Mouse (Mus musculus) kidney, adult 18-20 months (tissue): ENCODE measurements around the gene Slc25a28.

Source experiments
- DNase-seq: peaks from one replicate; pipeline ENCODE4 v3.0.0; 2021

Gene Slc25a28

DNA sequence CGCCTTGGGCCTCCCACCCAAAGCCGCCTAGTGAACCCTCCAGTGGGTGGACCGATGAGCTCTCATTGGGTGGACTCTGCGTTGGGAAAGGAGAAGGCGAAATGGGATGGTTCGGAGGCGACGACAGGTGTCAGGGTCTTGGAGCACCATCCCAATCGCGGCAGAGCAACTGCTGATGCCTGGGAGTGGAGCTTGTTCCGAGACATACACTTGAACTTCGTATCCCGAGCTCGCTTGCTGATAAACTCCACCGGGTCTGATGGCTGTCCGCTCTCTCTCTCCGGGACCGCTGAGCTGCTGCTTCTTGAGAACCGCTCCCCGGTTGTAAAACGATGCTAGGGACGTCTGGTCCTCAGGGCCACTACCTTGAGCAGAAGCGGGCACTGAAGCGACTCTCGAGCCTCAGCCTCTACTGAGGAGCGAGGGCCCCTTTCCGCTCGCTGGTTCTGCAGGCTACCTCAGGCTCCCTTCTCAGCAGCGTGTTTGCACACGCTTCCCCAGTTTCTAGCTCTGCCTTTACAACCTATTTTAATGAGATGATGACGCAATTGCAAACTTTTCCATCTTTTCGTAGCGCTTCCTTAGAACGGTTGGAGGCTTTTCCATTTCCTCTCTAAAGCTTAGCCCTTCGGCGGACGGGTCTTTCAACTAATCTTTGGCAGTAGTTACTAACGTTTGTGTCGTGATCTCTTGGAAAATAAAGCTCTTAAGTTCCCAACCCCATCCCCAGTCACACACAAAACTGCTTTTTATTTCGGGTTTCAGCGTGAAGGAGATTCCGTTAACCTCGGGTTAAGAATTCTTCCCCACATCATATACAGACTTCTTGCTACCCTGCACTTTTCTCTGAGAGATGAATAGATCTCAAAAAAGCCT lies 1.1 kb upstream of the Slc25a28 start:
- DNase-seq = no peak

DNA sequence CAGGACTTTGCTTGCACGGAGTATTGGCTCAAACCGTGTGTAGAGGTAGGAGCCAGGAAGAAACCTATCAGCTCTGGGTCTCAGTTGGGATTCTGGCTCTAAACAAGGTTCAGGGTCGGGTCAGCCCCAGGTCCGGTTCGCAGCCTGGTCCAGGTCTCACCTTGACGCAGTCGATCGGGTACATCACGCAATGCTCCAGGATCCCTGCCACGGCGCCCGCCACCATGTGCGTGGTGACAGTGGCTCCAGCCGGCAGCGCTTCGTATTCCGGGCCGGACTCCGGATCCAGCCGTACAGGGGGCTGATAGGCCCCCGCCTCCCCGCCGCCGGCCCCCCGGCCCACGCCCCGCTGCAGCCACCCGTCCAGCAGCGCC lies 378 bp downstream of the Slc25a28 start:
- DNase-seq = no peak

DNA sequence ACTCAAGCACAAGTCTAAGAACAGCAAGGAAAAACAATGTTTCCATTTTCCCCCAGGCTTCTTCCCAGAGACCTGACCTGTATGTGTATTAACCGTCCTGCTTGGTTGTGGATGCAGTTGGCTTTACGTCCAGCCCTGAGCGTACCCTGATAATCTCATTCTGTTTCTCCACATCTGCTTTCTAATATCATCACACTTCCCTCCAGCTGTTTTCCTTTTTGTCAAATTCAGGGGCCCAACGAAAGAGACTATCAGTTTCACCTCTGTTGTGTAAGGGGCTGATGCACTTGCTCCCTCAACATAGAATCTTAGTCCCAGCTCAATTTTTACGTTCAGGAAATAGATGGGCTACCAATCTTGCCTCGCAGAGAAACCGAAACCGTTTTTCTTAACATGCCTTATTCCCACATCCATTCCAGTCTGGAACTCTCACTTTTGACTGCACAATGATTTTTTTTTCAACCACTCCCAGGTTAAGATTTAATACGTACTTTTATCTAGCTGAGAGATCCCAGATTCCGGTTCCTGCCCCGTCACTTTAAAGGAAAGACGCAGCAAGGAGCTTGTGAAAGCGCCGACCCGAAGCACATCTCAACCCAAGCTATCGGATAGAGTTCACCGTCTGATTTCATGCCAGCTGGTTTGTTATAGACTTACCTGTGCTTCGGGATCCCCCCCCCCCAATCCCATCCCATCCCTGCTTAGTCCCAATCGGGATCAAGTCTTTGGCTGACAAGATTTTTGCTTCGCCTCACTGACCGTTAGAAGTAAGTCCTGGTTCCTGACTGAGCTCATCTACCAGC lies 967 bp downstream of the Slc25a28 start:
- DNase-seq = no peak

DNA sequence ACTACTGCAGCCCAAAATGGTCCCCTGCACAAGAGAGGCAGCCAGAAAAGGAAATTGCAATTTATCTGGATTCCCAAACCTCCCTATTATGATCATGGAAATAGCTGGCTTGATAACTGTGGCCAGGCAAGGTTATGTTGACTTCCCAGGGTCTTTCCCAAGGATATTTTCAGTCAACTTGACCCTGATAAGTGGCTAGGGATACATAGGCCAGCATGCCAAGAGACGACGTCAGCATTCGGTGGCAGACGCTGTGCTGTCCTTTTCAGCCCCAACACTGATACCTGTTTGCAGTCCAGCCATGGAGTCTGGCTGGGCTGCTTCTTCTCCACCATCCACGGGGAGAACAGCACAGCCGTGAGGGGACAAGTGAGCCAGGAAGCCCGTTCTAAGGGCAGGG lies 3.6 kb downstream of the Slc25a28 start:
- DNase-seq = no peak

DNA sequence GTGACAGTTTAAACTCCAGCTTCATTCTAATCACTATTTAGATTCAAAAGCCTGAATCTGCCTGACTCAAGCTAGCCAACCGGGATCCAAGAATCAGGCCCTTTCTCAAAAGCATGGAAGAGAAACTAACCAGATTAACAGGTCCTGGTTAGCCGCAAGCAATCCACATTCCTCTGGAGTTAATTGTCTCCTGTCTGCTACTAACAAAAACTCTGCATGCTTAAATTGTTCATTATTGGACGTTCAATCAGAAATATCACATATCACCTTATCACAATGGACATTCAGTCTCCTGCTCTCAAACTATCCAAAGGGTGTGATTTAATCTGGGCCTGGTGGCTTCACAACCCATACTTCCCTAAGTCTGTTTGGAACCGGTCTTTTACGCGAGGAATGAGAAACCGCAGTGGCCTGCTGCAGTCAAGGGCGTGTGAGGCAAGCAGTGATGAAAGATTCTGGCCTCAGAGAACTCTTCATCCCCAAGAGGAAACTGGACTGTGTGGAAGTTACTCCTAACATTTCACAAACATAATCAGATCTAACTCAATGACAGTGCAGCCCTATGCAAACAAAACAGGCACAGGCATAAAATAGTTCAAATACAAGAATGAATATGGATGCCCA lies 5.4 kb downstream of the Slc25a28 start:
- no peak for DNase-seq

DNA sequence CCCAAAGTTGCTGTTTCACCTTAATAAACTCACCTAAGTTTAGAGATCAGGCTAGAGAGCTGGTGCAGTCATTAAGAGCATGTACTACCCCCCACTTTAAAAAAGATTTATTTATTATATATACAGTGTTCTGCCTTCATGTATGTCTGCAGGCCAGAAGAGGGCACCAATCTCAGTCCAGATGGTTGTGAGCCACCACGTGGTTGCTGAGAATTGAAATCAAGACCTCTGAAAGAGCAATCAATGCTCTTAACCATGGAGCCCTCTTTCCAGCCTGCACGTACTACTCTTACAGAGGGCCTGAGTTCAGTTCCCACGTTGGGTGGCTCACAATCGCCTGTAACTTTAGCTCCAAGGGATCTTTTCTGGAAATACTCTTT lies 7.3 kb downstream of the Slc25a28 start:
- DNase-seq = no peak

DNA sequence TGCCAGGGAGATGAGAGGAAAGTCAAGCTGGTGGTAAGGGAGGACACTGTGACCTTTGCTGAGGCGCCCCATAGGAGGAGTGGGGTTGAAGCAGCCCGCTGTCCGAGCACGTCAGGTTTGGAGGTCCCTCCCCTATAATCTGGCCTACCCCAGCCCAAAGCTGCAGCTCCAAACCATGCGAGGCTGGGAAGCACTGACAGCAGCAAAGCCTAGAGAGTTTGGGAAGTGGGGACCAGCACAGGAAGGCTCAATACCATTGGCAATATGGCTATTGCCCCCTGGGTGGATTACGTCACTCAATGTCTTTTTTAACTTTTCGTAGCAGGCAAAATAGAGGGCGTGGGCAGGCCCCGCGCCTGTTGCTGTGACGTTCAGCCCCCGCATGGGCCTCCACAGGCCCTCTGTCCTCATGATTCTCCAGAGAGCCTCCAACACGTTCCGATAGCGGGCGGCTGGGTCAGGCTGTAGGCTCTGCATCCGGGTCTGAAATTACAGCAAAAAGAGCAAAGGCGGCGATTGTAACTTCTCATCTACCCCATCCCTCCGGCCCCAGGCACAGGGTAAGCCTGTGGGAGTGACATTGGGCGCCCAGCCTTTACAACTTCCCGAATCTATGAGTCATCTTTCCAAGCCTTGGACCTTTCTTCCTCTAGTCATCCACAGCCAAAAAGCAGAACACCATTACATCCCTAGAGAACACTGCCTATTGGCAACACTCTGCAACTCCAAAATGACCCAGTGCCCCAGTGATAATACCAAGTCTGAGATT lies 7.8 kb downstream of the Slc25a28 start:
- no peak for DNase-seq

DNA sequence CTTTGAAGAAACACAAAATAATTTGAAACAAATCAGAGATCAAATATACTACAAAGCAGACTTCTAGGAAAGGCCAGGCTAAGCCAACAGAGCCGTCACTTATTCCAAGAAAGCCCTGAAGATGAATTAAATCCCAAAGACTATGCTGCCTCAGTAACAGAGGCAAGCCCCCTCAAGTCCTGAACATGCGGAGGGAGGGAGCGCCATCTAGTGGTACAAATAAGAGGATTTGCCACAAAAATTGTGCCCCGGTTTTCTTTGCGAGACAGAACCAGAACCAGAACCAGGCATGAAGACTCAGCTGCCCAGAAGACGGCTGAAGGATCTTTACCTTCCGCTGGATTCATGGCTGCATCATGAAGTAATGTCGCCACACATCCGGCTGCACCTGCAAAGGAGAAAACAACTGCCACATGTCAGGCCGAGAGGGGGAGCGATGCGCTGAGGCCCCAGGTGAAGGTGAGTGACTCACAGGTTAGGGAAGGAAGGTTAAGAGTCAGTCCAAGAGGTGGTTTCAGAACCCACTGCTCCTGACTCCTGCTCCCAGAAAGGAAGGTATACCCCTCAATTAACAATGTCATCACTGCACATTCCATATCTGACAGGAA lies 9.1 kb downstream of the Slc25a28 start:
- peak; percentile 47 for DNase-seq

DNA sequence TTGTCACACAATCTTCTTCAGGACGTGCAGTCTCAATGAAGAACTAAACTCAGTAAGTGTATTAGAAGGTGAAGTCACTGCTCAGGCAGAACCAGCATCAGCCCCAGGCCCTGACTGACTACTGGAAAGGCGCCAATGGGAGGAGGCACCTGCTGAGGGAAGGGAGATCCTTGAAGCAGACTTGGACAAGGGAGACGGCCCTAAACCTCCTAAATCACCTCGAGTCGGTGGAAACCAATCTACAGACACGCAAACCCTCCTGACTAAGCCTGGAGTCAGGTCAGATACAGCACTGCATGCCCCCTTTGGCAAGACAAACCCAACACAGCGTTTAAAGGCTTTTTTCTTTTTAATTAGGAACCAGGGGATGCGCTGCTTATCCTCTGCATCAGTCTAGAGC lies 11.2 kb downstream of the Slc25a28 start:
- DNase-seq = no peak

DNA sequence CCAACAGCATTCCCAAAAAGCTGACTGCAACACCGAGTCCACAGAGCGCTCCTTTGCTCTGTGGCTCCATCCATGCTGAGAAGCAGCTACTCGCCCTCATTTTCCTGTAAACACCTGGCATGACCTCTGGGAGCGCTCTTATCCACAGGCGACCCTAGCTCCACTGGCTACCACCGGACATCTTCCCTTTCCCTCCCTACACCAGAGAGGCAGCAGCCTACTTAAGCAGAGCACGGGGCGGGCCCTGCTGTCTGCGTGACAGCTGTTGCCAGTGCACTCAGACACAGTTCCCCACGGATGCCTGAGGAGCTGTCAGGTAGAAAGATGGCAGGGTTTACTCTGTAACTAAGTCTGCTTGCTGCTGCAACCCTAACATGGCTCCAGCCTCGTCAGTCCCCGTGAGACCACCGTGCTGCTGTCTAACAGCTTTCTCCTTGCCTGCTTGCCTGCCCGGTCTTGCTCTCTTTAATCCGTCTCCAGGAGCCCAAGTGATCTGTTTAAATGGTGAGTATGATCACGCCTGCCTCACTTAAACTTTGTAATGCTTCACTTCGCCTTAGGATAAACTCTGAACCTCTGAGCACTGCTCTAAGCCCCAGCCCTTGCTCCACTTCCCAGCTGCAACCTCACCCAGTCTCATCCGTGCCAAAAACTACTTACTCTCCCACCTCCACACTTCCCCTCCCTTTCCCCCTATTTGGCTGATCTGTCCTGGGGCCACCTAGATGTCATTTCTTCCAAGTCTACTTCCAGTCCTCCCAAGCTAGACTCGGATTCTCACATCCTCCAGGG lies 12.3 kb downstream of the Slc25a28 start:
- DNase-seq = peak; percentile 47

DNA sequence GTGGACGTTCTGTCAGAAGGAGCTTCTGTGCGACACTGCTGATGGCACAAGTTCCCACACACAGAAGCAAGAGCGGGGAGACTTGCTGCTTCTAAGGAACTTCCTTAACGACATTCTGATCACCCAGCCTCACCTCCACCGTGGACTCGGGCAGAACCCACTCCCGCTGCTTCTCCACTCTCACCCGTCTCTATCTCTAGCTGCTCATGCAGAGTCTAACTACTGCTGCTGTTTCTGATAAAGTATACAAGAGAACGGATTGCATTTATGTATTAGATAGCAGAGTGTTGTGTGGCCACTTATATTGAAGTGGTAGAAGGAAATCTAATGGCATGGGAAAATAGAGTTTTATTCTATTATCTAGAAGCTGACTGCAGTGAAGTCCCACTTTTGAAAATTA lies 13.9 kb downstream of the Slc25a28 start:
- no peak for DNase-seq

DNA sequence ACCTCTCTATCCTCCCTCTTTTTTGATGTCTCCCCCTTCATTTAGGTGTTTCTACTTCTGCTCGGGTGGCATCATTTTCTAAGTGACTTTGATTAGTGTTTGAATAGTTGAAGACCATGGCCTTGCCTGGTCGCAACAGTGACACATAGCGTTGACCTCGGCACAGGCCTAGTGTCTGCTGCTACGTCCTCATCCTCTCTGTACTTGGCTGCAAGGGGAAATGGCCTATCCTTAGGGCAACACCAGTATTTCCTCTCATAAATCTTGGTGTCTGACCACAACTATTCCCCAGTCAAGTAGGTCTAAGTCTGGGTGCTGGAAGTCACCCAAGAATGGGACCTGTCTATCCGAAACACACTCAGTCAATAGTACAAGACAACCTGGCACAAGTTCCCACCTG lies 15.0 kb downstream of the Slc25a28 start:
- DNase-seq = no peak

DNA sequence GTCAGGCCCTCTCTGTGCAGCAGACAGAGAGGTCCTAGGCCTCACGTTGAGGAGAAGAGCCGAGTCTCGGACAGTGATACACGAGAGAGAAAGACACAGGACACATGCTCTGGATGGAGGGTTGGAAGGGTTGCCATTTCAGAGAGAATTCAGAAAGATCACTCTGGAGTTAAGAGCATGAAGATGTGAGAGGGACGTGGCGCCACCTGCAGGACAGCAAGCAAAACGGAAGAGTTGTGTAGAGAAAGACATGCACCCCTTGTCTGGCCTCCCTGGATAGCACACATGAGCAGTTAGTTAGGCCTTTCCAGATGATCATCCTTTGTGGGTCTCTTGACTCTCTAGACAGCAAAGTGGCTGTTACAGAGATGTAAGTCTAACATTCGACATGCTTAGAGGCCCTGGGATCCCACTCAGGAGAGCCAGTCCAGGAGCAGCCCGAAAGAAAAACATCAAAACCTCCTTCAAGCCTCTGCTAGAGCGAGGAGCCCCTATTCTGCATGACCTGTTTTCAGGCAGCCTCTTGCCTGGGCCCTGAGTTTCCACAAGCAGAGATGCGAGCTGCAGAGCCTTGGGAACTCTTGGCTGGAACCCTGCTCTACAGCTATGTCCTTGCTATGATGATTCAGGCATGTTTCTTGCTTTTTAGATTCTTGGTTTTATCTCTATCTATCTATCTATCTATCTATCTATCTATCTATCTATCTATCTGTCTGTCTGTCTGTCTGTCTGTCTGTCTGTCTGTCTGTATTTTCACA lies 18.8 kb downstream of the Slc25a28 start:
- peak; percentile 70 for DNase-seq

DNA sequence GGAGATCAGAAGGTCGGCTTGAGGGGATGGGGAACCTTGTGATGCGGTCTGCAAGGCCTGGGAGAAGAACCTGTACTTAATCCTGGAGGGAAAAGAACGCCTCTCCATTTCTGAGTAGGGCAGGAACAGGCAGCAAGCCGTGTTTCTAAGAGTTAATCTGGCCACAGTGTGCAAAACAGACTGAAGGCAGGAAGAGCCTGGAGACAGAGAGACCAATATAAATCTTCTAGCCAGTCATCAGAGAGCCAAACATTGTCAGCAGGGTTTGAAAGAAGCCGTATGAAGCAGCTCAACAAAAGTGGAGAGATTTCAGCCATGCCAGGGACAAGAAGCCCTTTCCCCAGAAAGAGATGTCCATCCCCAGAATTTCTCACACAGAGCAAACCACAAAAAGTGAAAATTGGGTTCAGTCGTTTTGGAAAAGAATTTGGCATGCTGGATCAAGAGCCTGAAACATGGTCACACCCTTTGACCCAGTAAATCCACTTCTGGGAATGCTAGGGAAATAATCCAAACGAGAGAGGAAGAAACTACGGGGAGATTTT lies 23.4 kb downstream of the Slc25a28 start:
- no peak for DNase-seq

DNA sequence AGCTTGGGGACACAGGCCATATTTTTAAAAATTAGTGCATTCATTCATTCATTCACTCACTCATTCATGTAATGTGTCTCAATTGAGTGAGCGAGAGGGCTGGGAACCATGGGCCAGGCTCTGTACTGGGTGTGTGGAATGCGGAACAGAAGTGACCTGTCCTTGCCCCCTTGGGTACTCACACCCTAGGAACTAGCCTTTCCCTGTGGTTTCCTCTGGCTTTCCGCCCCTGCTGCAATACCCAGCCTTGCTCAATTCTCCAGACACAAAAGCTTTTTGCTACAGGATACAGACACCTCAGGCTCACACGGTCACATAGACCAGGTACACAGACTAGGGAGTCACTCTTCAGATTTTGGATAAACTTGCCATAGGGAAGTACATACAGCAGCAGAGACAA lies 26.3 kb downstream of the Slc25a28 start:
- DNase-seq = no peak

DNA sequence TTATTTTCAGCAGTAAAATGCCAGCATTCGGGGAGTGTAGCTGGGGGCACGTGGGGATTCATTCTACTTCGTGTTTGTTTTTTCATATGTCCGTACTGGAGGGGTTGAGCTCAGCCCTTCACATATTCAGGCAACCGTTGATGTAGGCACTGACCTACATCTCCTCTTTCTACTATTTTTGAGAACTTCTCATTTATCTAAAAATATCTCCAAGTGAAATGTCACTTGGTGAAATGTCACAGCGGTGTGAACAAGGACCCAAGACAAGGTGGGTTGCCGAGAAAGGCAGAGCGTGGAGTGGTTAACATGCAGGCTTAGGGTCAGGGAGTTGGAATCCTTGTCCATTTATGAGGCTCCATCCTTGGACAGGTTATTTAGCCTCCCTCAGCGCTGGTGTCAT lies 27.4 kb downstream of the Slc25a28 start:
- no peak for DNase-seq

DNA sequence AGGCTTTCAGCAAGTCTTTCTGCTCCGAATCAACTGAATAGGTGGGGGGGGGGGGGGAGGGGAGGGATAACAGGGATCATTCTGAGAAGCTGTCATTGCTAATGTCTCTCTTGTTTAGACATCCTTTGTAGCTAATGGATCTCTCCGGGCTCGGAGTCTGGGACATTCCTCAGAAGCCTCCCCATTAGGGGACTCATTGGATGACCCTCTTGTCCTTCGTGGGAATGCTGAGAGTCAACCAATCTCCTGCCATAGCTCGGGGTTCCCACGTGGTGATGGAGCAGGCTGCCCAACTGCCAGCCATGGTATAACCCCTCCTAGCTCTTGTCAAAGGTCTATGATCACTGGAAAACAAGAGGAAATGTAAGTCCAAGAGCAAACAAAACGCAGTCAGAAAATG lies 27.8 kb downstream of the Slc25a28 start:
- DNase-seq = no peak

DNA sequence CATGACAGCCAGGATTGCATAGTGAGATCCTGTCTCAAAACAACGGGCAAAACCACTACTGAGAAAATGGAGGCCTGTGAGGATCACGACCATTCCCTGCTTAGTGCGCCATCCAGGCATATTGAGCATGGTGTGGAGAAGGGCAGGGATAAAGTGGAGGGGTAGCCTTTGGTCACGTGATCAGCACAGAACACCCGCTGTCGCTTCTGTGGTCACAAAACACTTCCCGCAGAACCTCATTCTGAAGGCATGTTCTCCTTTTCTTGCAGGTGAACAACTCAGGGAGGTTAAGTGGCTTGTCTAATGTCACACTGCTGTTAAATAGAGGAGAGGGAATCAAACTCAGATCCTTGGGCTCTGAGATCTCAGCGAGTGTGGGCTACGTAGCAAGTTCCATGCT lies 29.2 kb downstream of the Slc25a28 start:
- DNase-seq = no peak

DNA sequence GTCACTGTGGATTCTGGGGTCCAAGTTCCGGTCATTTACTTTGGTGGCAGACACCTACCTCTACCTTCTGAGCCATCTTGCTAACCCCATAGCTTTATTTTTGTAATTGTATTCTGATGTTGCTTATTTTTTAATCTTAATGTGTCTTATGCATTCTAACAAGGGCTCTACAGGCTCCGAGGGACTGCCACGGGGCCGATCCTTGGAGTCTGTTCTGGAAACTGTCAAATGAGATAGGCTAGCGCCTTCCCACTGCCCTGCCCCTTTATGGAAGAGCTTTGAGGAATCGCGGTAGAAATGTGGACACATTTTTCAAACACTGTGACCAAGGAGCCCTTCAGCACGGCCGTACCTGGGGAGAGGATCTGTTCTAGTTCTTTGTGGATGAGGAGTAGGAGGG lies 31.8 kb downstream of the Slc25a28 start:
- no peak for DNase-seq

DNA sequence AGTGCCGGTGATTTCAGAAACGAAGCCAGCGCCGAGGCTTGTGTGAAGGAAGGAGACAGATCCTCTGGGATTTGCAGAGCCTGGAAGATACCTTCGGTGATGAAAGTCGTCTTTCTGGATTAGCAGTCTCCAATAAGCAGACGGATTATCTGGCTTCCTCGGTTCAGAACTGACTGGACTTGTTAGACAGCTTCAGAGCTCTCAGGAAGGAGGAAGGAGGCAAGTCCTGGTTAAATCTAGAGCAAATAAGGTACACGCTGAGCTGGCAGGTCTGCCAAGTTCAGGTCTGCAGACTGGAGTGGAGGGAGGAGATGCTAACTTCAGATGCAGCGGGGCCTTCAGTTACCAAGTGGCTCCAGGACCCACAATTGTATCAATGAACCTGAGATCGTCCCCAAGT lies 32.8 kb downstream of the Slc25a28 start:
- no peak for DNase-seq
